Mouse (Mus musculus) adrenal gland, adult 2 months (tissue): ENCODE results near the gene 4931428L18Rik. TPM values are rescaled to one million over a fixed set of nuclear protein-coding genes. Genes with fewer than 3 reads are reported as not detected.

ENCODE experiments used
- polyA plus RNA-seq: library from polyadenylated mRNA; depleted of rRNA; stranded (reverse); fragments of >200 nt; gene quantifications from 2 replicates; pipeline ENCODE4 v1.2.3, GENCODE M21; 2012; rRNA removed
- total RNA-seq, 2 experiments: library from RNA; stranded (reverse); gene quantifications; 2 replicates each; pipeline ENCODE4 v1.2.3; 2021

4931428L18Rik gene
- total and polyA plus RNA-seq, 3 experiments, result 0.16 TPM; not detected in 2

Other genes with a start within 250 kb of the 4931428L18Rik start
- gene AC153137.1, start 244.7 kb downstream of the 4931428L18Rik start, total RNA-seq, result not detected
- not detected in 2 replicates for gene AC153137.1, start 244.7 kb downstream of the 4931428L18Rik start, polyA plus RNA-seq
- gene Lgsn, start 46.3 kb downstream of the 4931428L18Rik start, total RNA-seq, result not detected
- not detected in 2 replicates for gene Lgsn, start 46.3 kb downstream of the 4931428L18Rik start, polyA plus RNA-seq
- gene Pih1d3, start 154 bp upstream of the 4931428L18Rik start, total RNA-seq, result not detected
- gene Pih1d3, start 154 bp upstream of the 4931428L18Rik start, polyA plus RNA-seq, result not detected in 2 replicates